Mouse (Mus musculus): ENCODE data around the gene Eif5.

Gene Eif5

DNA sequence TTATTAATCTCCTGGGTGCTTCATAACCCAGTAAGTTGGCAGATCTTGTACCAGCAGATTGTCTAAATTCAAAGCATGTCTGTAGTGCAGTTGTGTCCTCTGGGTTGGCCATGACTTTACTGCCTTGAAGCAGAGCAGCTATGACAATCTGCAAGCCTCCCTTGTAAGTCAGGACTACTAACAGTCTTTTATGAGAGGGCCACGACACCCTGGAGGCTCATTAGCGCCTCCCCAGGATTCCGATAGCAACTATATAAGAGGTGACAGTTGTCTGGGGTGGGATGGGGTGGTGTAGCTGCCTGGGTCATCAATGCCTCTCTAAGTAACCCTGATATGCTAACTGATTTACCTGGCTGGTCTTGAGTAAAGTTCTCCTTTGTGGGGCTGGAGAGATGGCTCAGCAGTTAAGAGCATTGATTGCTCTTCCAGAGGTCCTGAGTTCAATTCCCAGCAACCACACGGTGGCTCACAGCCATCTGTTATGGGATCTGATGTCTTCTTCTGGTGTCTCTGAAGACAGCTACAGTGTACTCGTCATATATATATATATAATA, 25.3 kb downstream of the Eif5 start:
- no peak for DNase-seq (ENCODE audit: low read depth, low spot score)

DNA sequence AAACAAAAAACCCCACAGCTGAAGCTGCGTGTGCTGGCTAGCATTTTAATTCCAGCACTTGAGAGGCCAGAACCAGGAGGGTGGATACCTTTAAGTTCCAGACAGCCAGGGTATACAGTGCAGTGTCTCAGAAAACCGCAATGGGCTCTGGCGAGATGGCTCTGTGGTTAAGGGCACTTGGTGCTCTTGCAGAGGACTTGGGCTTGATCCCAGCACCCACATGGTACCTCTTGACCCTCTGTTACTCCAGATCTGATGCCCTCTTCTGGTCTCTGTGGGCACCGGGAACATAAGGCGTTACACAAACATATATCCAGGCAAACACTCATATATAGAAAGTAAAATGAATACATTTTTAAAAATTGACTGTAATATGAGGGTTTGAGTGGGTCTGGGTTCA, 27.5 kb downstream of the Eif5 start:
- DNase-seq (ENCODE audit: low read depth, low spot score) = no peak

DNA sequence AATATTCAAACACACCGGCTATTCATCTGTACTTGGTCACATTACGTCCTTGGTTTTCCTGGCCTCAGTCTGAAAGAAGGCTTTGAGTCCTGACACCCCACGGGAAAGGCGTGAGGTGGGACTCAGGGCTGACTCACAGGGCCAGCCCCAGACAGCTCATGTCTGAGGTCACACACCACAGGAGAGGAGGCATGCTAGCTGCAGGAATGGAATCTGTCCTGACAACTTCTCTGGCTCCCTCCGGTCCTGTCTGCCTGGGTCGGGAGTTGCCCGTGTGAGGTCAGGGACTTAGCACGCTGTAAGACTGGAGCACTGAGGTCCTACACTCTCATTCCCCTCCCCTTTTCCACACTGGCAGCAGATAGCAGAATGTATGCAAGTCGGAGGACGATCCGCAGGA, 31.0 kb downstream of the Eif5 start:
- no peak for DNase-seq (ENCODE audit: low read depth, low spot score)

DNA sequence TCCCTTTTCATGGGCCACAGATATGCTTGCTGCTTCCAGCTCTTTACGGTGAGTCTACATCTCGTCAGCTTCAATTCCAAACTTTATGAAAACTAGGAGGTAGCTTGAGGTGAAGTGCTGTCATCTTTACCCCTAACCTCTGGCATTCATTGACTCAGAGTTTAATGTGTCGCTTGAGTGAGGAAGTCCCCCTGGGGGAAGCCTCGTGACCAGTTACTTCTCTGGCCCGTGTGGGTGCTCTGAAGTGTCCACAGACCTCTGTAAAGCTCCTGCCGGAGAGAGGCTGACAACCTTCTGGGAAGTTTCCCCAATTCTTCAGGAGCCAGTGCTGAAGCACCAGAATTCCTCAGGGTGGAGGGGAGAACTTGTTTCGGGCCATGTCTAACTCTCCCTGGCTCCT, 34.6 kb downstream of the Eif5 start:
- no peak for DNase-seq (ENCODE audit: low read depth, low spot score)

DNA sequence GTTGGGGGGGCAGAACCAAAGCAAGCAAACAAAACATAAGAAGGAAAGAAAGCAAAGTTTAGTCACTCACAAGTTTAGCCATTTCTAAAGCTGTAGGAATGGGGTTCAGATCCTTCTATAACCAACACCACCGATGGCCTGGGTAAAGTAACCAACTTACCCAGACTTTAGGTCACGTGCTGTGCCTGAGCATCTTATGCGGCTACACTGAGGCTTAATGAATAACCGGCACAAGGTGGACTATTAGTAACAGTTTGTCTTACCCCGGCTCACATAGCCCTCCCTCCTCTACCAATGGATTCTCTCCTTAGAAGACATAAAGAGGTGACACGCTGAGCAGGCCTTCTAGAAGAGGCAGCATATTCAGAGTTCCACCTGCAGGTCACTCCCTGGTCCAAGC, 35.5 kb downstream of the Eif5 start:
- no peak for DNase-seq (ENCODE audit: low read depth, low spot score)

DNA sequence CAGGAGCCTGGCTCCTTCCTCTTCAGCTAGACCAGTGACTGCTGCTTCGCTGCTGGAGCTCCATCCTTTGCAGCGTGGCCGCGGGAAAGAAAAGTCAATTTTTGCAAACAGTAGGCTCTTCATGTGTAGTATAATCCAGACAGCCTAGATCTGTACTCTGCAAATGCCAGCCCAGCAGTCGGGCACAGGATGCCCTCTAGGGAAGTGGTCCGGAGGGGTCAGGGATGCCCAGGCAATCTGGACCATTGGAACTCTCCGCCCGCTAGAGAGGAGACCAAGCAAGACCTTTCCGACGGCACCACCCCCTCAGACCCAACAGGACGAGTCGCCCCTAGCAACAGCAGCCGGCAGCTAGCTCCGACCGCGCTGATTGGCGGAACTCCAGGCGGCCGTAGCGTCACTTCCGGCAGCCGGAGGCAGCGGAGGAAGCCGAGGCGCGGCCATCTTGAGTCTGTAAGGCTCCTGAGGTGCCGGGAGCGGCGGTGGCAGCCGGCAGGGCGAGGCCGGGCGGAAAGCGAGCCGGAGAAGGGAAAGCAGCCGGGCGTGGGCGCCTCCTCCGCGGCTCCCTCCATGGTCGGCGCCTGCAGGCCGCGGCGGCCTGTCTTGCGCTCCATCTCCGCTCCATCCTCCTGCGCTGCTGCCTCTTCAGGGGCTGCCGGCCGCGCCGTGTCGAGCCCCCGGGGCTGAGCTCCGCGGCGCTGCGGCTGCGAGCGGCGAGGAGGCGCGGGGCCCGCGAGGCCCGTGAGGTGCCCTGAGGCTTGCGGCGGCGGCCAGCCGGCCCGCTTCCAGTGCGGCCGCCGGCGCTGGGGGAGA, 36.5 kb downstream of the Eif5 start, which contains the start of gene Mark3:
Gene Mark3, plus strand, starts transcription at position 450 of the 813 bp plus-strand sequence.
- peak; percentile 97 for DNase-seq (ENCODE audit: low read depth, low spot score)

DNA sequence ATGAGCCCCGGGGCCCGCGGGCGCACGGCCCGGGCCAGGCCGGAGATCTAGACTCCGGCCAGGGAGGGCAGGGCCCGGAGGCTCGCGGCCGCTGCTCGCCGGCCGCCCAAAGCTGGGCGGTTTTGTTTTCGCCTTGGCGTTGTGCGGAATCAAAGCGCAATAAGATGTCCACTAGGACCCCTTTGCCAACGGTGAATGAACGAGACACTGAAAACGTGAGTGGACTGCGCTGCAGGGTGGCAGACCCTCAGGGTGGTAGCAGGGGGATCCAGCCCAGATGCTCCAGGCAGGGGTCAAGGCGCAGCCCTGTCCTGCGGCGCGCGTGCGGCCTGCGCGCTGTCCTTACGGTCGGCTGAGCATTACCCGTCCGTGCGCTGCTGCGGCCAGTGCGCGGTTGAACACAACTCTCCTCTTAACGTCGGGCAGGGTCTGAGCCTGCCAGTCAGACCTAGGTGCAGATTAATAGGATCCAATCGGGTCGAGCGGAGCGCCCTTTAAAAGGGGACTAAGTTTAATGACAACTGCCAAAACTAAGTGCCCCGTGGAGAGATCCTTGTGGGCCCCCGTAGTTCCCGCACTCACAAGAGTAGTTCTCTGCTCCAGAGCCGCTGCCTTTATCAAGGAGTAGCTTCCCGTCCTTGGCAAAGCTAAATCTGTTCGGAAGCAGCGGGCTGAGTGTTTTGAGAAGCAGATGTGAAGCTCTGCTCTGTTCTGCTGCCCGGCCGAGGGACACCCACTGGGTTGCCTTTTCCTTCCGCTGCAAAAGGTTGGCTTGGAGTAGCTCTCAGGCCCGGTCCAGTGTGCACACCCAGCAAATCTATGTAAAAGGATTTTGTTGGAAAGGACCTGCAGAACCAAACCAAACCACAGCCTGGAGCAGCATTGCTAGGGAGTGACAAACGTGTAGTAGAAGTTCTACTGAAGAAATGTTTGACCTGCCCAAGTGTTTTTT, 37.3 kb downstream of the Eif5 start:
- DNase-seq (ENCODE audit: low read depth, low spot score) = peak; percentile 67

DNA sequence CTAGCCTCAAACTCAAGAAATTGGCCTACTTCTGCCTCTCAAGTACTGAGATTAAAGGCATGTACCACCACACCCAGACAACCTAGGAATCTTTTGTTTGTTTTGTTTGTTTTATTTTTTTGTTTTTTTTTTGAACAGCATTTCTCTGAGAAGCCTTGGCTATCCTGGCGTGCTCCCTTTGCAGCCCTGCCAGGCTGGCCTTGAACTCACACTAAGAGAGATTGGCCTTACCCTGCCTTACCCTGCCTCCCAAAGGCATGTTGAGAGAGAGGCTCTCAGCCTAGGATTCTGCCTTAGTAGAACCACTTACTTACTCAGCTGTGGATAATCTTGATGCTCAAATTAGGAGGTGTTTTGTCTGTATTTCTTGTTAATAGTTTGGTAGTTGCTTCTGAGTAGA, 45.2 kb downstream of the Eif5 start:
- no peak for DNase-seq (ENCODE audit: low read depth, low spot score)

DNA sequence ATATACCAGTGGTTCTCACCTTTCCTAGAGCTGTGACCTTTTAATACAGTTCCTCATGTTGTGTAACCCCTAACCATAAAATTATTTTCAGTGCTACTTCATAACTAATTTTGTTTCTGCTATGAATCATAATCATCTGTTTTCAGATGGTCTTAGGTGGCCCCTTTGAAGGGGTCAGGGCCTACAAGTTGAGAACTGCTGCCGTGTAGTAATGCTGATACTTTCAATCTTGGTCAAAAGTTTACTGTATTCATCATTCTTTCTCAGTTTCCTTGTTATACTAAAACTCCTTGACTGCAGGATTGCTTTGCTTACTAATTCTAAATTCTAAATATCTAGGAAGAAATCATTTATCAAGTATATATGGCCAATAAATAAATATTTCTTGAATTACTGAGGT, 46.6 kb downstream of the Eif5 start:
- DNase-seq (ENCODE audit: low read depth, low spot score) = no peak

DNA sequence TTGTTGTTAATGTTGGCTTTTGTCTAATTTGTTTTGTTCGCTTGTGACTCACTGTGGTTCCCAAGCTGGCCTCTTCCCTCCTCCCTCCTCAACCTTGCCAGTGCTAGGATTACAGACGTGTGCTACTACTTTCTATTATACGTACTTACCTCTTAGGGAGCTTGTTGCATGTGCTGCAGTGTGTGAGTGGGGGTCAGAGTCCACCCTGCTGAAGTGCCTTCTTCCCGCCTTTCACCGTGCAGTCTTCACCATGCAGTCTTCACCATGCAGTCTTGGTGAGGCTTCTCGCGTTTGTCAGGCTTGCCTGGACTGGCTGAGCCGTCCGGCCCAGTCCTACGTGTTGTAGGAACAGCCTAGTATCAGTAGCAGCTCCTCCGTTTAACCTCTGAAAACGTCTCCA, 49.4 kb downstream of the Eif5 start:
- no peak for DNase-seq (ENCODE audit: low read depth, low spot score)

DNA sequence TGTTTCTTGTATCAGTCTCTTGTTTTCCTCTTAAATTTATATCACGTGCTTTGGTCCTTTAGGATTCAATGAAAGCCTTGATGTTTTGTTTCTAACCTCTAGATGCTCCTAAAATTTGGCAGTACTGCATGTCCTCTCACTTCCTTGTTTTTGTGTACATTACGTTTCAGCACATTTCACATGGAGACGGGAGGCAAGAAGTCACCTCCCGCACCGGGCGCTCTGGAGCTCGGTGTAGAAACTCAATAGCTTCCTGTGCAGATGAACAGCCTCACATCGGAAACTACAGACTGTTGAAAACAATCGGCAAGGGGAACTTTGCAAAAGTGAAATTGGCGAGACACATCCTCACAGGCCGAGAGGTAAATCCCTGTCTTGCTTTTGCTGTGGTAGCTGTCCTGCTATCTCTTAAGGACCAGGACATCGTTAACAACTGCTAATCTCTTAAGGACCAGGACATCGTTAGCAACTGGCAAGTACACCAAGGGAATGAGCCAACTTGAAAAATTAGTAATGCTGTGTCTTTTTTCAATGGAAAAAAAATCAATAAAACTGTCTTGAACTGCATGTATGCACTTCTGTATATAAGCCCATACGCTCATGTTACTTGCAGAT, 54.7 kb downstream of the Eif5 start:
- DNase-seq (ENCODE audit: low read depth, low spot score) = peak; percentile 63

DNA sequence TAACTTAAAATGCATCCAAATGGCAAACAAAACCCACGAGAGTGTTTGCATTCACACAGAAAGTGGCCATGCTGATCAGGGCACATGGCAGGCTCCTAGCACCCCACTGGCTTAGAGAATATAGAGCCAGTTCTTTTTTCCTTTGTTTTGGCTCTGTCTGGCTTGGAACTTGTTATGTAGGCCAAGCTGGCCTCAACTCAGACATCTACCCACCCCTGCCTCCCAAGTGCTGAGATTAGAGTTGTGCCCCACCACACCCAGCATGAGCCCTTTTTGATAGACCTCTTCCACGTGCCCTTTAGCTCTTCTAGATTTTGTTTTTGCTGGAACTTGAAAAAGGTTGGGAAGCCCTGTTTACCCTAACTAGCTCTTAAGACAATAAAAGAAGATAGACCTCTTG, 56.0 kb downstream of the Eif5 start:
- DNase-seq (ENCODE audit: low read depth, low spot score) = no peak
